Mouse (Mus musculus): Measurements from ENCODE around the gene Nav2.

DNA sequence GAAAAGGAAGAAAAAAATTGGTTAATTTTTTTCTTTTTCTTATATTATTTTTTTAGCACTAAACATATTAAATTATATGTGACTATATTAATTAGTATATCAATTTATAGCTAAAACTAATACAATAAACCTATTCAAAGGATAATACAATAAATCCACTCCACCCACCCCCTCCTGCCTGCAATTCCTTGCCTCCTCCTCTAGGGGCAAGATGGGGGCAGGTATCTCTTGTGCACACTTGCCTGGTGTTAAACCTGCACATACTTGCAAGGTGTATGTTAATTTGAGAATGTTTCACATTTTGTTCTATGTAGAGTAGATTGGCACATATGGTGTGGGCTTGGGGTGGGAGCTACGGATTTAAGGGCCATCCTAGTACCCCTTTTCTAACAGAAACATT lies 711.6 kb downstream of the Nav2 start:
- TF ChIP-seq POLR2A (IDR thresholded peaks at IDR 0.05; ENCODE audit: borderline replicate concordance, extremely low read depth, insufficient read depth, insufficient read length, poor library complexity, severe bottlenecking) = no peak
- TF ChIP-seq CTCF (IDR thresholded peaks at IDR 0.05; ENCODE audit: borderline replicate concordance, extremely low read depth, insufficient read depth, insufficient read length) = peak; percentile 19; the same call in 1 of the 2 replicates
